Mouse (Mus musculus): Measurements from ENCODE around the gene Itih5. TPM values are rescaled to one million over a fixed set of nuclear protein-coding genes. Genes with fewer than 3 reads are reported as not detected.
A peak's percentile ranks its signal among the peaks of the same experiment; 100 is the strongest.

Itih5 gene
- total RNA-seq, 2 experiments from 2014 or later, result 12.1 to 15.0 TPM

DNA sequence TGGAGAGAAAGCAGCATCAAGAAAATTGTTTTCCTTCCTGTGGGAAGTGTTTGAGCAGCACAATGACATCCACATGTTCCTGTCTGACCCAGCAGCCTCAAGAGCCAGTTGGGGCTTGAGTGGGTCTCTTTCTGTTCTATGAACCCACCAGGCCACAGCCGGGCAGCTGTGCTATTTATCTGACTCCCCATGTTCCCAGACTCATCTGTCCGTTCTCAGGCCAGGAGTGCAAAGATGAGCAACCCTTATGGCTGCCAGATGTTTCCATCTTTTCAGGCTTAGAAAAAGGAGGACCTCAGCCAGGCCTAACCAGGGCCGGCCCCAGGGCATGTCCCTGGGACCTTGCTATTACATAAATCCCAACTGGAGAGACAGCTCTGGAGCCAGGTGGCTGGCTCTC, 100.0 kb downstream of the Itih5 start:
- intact Hi-C loops (cut with DNase I), result no loop called here

DNA sequence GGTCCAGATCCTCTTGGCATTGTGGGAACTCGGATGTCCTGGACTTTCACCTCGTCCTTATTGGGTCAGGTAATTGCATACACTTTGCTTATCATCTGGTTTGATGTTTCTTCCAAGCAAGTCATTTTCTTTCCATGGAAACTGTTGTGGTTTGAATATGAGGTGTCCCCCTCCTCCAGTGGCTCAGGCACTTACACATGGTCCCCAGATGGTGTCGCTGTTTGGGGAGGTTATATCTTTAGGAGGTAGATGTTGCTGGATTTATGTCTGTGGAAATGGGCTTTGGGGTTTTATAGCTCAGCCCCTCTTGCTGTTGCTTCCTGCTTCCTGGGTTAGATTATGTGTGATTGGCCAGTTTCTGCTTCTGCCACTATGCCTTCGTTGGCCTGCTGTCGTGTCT, 103.6 kb downstream of the Itih5 start:
- DNase-seq (ENCODE audit: low spot score in 2 of 2), result no peak
- intact Hi-C loops (cut with DNase I), result no loop called here

More for the DNA sequence above, 100.0 kb downstream of the Itih5 start:
- DNase-seq (ENCODE audit: low spot score in 2 of 2), result no peak

DNA sequence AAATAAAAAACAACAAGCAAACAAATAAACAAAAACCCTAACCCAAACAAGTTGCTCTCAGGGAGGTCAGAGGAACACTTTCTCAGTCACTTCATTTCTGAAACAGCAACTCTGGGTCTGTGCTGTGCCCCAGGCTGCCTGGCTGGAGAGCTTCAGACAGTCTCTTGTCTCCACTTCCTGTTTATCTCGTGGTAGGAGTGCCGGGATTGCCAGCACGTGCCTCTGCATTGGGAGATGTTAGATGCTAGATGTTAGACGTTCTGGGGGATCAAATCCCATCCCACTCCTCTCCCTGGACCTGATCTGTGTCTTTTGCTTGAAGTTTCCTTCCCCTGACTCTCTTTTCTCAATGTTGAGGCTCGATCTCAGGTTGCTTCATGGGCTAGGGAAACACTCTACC, 104.9 kb downstream of the Itih5 start:
- DNase-seq (ENCODE audit: low spot score in 2 of 2), result no peak
- intact Hi-C loops (cut with DNase I), result no loop called here

DNA sequence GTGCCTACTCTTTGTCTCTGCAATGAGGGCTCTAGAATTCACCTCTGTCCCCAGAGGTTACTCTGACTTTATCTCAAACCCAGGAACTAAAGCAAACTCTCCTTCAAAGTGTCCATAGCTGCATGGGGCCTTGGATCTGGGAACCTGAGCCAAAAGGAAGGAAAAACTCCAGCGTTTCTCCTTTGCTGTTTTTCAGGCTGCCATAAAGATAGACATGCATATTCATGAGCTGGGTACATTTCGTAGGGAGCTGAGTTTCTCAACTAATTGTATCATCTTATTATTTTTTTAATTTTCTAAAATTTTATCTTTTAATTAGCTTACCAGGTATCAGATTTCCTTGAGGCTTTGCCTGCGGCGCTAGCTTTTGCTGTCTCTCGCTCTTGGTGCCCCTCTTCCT, 106.7 kb downstream of the Itih5 start:
- intact Hi-C loops (cut with DNase I), result no loop called here
- no peak for DNase-seq (ENCODE audit: low spot score in 2 of 2)

DNA sequence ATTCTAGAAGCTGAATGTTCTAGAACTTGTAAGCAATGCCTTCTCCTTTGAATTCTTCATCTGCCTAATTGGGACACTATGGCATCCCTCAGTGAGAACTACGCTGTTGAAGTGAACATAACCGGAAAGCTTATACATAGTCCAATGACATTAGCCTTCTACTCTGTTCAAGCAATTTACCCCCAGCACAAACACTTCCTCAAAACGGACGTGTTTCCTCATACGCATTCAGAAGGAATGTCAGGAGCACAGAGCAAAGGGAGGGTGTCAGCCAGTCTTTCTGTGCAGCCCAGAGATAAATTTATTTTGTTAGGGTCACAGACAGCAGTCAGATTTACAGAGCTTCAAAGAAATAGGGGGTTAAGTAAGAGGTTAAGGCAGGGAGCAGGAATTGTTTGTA, 108.0 kb downstream of the Itih5 start:
- DNase-seq (ENCODE audit: low spot score in 2 of 2), result no peak
- intact Hi-C loops (cut with DNase I), result no loop called here

DNA sequence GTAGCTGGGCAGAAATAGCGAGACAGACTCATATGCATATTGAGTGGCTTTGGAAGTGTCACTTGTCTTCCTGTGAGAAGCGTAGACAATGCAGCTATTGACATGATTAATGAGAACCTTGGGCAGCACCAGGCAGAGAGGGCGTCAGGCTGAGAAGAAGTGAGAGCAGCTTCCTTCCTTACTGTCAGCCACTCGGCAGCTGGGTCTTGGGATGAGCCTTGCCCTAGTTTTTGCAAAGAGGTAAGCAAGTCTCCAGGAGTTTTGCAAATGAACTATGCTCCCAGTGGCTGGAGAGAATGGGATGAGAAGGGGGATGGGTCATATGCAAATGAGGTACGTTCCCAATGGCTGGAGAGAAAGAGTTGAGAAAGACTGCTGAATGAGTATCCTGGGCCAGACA, 109.4 kb downstream of the Itih5 start:
- intact Hi-C loops (cut with DNase I), result no loop called here
- DNase-seq (ENCODE audit: low spot score in 2 of 2), result no peak

DNA sequence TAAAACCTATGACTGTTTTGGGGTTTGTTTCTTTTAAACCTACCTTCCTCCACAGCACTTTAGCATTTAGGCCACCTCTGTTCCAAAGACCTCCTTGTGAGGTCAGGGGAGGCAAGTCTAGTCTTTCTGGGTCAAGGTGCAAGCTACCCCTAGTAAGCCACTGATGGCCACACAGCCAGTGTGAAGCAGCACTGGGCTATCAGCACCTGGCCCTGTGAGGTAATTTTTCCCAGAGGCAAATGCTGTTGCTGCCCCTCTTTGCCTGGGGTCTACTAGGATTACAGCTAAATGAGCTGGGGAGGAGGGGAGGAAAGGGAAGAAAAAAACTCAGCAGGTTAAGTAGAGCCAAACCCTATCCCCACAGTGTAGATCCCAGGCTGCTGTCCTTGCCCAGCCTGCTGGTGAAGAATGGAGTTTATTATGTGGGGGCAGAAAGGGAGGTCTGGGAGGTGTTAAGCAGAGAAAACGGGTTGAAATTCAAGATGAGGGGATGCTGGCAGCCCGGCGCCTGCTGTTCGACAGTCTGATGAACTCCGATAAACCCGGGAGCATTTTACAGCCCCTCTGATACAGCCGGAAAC, 110.6 kb downstream of the Itih5 start:
- intact Hi-C loops (cut with DNase I), result no loop called here
- no peak for DNase-seq (ENCODE audit: low spot score in 2 of 2)

DNA sequence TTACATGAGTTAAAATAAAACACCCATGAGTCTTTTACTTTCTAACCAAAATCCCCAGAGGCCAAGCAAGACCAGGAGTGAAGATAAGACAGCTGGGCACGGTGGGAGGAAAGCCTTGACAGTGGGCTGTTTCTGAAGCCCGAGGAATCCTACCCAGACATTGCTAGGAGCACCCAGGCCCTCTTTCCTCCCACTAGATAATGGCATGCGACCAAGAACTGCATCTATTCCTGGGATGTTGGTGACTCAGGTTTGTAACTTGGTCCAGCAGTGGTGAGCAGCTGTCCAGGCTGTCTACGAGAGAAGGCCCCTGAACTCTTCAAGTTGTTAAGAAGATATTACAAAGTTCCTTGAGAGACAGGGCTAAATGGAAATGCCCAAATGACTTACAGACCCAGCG, 112.5 kb downstream of the Itih5 start:
- intact Hi-C loops (cut with DNase I), result no loop called here
- peak; percentile 32 to 41 for DNase-seq (ENCODE audit: low spot score in 2 of 2)

DNA sequence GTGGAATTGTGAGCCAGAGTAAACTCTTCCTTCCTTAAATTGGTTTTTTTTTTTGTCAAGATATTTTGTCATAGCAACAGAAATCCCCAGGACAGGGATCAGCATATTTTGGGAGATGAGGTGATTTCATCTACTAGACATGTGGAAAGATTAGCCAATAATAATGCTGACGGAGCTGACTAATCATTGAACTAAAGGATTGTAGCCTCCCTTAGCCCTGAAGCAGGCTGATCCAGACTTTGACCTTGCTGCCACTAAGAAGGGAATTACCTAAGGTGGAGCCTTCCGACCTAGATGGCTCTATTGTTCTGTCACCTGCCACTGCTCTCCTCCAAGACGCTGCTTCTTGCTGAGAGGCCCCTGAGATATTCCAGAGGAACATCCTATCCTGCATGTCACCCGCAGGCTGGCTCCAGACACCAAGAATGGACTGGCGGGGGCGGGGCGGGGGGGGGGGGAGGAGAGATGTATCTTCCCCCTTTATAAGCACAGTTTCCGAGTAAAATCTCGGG, 119.3 kb downstream of the Itih5 start:
- DNase-seq (ENCODE audit: low spot score in 2 of 2), result no peak

DNA sequence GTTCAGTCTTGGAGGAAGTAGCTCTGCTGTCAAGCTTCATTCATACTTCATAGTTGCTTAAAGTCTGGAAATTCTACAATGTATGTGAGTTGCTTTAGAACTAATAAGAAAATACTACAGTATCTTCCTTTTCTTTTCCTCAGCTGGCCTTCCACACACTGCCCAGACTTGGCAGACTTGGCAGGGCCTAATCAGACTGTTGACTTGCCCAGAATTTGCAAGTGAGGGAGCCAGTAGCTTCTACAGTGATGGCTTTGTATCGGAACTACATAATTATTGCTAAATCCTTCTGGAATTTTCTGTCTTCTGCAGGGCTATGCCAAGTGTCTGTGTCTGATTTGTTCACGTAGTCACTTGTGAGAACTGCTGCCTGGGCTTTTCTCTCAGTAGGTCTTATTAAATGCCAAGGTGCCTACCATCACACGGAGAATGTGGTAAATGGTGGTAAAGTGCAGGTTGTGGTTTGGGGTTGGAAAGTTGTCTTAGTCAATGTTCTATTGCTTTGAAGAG, 120.2 kb downstream of the Itih5 start:
- intact Hi-C loops (cut with DNase I), result no loop called here
- DNase-seq (ENCODE audit: low spot score in 2 of 2), result no peak

More for the DNA sequence above, 119.3 kb downstream of the Itih5 start:
- intact Hi-C loops (cut with DNase I), result no loop called here

DNA sequence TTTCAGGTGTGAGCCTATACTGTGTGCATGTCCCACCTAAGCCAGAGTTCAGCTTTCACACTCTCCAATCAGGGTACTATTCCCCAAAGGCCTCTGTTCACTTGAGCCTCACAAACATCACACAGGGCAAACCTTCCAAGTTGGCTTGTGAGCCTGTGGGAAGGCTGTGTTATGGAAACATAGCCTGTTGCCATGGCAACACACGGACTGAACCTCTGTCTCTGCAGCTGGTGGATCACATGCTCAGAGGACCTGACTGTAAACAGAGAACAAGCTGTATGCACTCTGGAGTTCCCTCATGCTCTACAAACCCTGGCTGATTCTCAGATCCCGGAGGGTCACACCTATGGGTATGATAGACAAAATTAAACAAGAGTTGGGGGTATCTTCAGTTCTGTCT, 122.8 kb downstream of the Itih5 start:
- intact Hi-C loops (cut with DNase I), result no loop called here
- DNase-seq (ENCODE audit: low spot score in 2 of 2), result peak; percentile 26 to 47

DNA sequence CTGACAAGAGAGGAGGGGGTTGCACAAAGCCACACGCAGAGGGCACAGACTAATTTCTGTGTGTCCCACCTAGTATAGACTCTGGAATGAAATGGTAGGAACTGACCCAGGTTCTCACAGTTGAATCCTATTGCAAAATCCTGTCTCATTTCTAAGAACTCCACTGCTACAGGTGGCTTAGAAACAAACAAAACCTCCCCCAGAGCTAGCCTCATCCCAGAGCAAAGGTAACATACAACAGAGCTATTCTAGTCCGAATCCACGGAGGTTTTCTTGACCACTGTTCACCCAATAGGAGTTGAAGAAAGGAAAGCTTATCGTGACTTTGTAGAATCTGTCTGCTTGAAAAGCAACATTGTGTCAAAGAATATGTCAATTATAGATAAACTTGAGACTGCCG, 130.3 kb downstream of the Itih5 start:
- no peak for DNase-seq (ENCODE audit: low spot score in 2 of 2)
- intact Hi-C loops (cut with DNase I), result loop anchor here (10.0 kb wide), 1 partner anchor 1609 kb away; no protein-coding TSS in a partner anchor

DNA sequence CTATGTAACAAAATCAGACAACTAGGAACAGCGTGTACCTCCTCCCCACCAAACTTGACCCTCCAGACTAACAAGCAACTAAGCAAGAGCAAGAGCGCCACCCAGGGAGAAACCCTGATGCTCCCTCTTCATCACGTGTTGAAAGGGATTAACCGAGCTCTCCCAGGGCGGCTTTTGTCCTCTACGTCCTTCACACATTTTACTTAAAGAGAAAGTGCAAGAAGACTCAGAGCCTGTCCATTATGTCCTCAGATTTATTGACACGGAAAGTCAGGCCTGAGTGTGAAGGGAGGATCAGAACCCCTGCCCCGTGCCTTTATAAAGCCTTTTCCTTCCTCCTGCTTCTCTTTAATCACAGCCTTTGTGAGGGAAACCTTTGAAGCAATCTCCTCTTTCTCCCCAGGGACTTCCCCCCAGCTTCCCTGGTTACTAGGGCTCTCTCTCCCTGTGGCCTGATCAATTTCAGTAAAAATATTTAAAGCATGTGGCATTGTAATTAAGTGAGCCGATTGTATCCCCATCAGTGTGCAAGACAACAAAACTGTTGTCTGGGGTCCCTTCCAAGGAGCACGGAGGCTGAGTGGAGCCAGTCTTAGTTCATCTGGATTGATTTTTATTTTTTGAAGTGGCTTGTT, 131.4 kb downstream of the Itih5 start:
- DNase-seq (ENCODE audit: low spot score in 2 of 2), result no peak
- intact Hi-C loops (cut with DNase I), result loop anchor here (10.0 kb wide), 1 partner anchor 1610 kb away; no protein-coding TSS in a partner anchor

DNA sequence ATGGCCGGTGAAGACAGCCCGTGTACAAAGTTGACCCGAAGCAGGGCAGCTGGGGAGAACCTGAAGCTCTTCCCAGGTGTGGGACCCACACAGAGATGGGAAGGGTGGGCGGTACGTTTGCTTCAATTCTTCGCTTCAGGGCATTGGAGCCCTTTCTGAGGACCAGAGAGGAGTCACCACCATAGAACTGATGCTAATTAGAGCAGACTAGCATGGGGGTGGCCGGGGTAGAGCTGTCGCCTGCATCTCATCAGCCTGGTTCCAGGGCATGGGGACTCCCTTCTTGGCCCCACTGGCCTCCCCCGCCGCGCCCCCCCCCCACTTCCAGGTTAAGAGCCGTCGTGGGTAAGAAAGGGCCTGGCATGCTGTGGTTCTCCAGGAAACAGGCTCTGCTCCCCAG, 132.6 kb downstream of the Itih5 start:
- DNase-seq (ENCODE audit: low spot score in 2 of 2), result no peak
- intact Hi-C loops (cut with DNase I), result loop anchor here (10.0 kb wide), 1 partner anchor 1611 kb away; no protein-coding TSS in a partner anchor

DNA sequence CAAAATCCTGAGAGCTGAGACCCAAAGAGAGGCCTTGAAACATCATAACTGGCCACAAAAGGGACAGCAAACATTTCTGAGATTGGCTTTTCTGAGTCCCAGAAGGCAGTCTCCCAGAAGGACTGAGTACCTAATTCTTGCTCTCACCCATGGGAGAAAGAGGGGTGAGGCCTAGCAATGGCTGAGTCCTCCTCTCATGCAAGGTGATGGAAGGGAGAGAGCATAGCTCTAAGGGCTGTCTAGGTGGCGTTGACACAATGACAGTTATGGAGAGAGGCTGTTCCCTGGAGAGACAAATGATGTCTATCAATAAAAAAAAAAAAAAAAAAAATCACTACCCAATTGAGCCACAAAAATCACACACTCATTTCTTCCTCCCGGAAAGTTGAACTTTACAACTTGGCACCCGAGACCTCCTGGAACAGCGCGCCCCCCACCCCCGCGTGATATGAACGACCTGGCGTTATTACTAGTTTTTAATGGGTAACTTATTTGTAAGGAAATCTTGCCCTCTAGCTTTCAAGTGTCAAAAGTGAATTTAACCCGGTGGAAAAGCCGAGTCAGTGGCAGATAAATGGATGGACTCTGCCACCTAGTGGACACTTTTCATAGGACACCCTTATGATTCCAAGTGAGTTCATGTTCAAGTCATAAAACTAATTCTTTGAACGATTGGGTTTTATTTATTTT, 134.9 kb downstream of the Itih5 start:
- DNase-seq (ENCODE audit: low spot score in 2 of 2), result peak; percentile 42 to 64
- intact Hi-C loops (cut with DNase I), result loop anchor here (1.0 to 10.0 kb wide), 3 partner anchors 146 to 1613 kb away; no protein-coding TSS in a partner anchor

DNA sequence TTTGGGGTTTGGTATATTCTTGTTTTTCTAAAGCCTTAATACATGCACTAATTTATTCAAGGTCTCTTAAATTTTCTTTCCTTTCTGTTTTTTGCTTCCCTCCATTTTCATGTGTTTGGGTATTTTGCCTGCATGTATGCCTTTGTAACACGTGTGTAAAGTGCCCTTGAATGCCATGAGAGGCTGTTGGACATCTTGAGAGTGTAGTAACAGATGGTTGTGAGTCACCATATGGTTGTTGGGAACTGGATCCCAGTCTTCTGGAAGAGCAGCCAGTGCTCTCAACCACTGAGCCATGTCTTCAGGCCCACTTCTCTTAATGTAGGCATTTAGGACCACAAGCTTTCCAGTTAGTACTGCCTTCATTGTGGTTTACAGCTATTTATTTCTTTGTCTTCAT, 135.5 kb downstream of the Itih5 start:
- no peak for DNase-seq (ENCODE audit: low spot score in 2 of 2)
- intact Hi-C loops (cut with DNase I), result loop anchor here (1.0 to 10.0 kb wide), 3 partner anchors 147 to 1614 kb away; no protein-coding TSS in a partner anchor

DNA sequence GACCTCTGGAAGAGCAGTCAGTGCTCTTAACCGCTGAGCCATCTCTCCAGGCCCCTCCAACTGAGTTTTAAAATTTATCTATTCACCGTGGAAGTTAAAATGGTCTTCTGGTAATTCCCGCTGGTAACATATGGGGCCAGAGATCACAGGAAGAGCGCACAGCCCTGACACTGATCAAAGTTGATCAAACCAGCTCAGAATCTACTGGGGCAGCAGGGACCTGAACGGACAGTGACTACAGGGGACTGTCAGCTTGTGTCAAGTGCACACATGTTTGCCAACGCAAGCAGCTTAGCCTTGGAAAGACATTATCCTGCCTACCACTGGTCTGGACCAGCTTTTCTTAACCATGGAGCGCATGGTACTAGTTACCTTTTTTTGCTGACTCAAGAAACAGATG, 136.7 kb downstream of the Itih5 start:
- intact Hi-C loops (cut with DNase I), result no loop called here

DNA sequence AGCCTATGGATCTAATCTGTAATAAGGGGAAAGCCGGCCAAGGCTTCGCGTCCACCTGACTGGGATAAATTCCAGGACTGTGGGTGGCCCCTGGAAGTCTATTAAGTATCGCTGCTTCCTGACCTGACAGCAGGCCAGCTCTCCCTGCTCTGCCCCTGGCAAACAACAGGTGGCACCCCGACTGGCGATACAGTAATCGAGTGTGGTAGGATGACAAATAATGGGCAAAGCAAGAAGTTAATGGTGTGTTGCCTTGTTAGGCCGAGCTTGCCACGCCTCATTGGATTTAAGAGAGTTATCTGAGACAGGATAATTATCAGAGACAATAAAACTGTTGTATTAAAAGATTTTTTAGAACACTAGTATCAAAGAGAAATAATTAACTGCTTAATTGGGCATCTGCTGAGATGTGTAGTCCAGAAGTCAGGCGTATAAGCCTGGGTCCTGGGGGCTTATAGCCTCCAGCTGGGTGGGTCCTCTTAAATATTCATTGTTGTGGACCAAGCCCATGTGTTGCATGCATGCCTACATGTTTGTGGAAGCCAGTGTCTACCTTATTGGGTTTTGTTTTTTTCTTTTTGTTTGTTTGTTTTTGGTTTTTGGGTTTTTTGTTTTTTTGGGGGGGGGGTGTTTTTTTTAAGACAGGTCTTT, 140.3 kb downstream of the Itih5 start:
- no peak for DNase-seq (ENCODE audit: low spot score in 2 of 2)
- intact Hi-C loops (cut with DNase I), result no loop called here

More for the DNA sequence above, 136.7 kb downstream of the Itih5 start:
- DNase-seq (ENCODE audit: low spot score in 2 of 2), result no peak

DNA sequence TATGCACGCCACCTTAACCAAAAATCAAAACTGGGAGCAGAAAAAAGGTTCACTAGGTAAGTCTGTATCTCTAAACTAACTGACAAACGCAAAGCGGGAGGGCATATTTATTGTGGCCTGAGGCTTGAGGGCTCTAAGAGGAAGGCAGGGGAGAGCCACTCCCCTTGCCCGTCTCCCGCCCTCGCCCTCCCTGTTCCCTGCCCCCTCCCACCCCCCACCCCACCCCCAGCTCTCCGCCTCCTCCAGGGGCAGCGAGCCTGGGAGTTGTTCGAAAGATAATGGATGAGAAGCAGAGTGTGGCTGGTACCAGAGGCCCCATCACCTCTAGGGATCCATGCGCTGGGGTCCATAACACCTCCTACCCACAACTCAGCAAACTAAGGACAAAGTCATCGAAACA, 142.5 kb downstream of the Itih5 start:
- no peak for DNase-seq (ENCODE audit: low spot score in 2 of 2)
- intact Hi-C loops (cut with DNase I), result no loop called here

DNA sequence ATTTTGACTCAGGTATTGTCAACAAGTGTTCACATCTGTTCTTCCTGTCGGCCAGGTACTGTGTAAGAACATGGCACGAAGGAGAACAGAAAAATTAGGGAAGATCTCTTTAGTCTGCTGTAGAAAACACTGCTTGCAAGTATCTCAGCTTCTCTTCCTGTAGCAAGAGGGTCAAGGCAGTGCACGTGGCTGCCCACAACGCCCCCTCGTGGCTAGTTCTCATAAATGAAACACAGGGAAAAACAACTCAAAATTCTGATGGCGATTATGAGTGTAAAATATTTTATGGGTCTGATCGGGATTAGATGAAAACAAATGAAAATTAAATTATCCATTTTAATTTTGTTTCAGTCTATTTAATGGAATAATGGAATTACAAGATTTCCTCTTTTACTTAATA, 146.9 kb downstream of the Itih5 start:
- DNase-seq (ENCODE audit: low spot score in 2 of 2), result no peak
- intact Hi-C loops (cut with DNase I), result no loop called here
